ENCODE assay signal across 21 mouse cellular contexts in genomic region chr1:33960439-33960838, GRCm38 (mm10). TPM values are rescaled to one million over a fixed set of nuclear protein-coding genes. Genes with fewer than 3 reads are reported as not detected.
"Had no signal": no experiment of that assay in that cellular context is flagged by ENCODE, and none has a peak within 500 bp of the region (broad histone marks: within the 10 kb centered on the region; RNA-seq: fewer than 3 reads in every experiment).

No protein-coding gene starts in this region.

- ATAC-seq: midbrain, embryonic 15.5 days had no signal

- H3K36me3 ChIP-seq: limb, embryonic 10.5 days; limb, embryonic 13.5 days; liver, embryonic 13.5 days; lung, embryonic 15.5 days; midbrain, embryonic 12.5 days; midbrain, embryonic 15.5 days; neural tube, embryonic 12.5 days; neural tube, embryonic 15.5 days; stomach, embryonic 15.5 days had no signal

- H3K4me2 ChIP-seq: limb, embryonic 13.5 days; liver, embryonic 13.5 days; lung, embryonic 15.5 days; midbrain, embryonic 12.5 days; midbrain, embryonic 15.5 days; neural tube, embryonic 12.5 days; neural tube, embryonic 15.5 days; stomach, embryonic 15.5 days had no signal

- H3K27ac ChIP-seq: limb, embryonic 10.5 days; limb, embryonic 13.5 days; liver, embryonic 13.5 days; lung, embryonic 15.5 days; midbrain, embryonic 12.5 days; midbrain, embryonic 15.5 days; neural tube, embryonic 12.5 days; neural tube, embryonic 15.5 days; stomach, embryonic 15.5 days had no signal

- DNase-seq: kidney, adult 9 months; kidney, postnatal 14 days; kidney, postnatal 4 days; liver; liver, embryonic 13.5 days; lung, postnatal 10 days; lung, postnatal 36 days; right cerebral cortex, adult 18-20 months; right cerebral cortex, postnatal 14 days; right cerebral cortex, postnatal 4 days; spleen, adult 18-20 months; thymus, postnatal 25 days had no signal

- H3K27me3 ChIP-seq: limb, embryonic 13.5 days; liver, embryonic 13.5 days; lung, embryonic 15.5 days; midbrain, embryonic 12.5 days; midbrain, embryonic 15.5 days; neural tube, embryonic 12.5 days; neural tube, embryonic 15.5 days; stomach, embryonic 15.5 days had no signal

- H3K4me1 ChIP-seq: limb, embryonic 10.5 days; limb, embryonic 13.5 days; liver, embryonic 13.5 days; lung, embryonic 15.5 days; midbrain, embryonic 12.5 days; midbrain, embryonic 15.5 days; neural tube, embryonic 12.5 days; neural tube, embryonic 15.5 days; stomach, embryonic 15.5 days had no signal

- H3K4me3 ChIP-seq: limb, embryonic 10.5 days; limb, embryonic 13.5 days; liver, embryonic 13.5 days; lung, embryonic 15.5 days; midbrain, embryonic 12.5 days; midbrain, embryonic 15.5 days; neural tube, embryonic 12.5 days; neural tube, embryonic 15.5 days; stomach, embryonic 15.5 days had no signal

- H3K9ac ChIP-seq: limb, embryonic 13.5 days; liver, embryonic 13.5 days; lung, embryonic 15.5 days; midbrain, embryonic 12.5 days; midbrain, embryonic 15.5 days; neural tube, embryonic 12.5 days; neural tube, embryonic 15.5 days; stomach, embryonic 15.5 days had no signal

- H3K9me3 ChIP-seq: limb, embryonic 10.5 days; limb, embryonic 13.5 days; liver, embryonic 13.5 days; lung, embryonic 15.5 days; midbrain, embryonic 12.5 days; midbrain, embryonic 15.5 days; neural tube, embryonic 12.5 days; stomach, embryonic 15.5 days had no signal

RNA-seq across cellular contexts. Expression of gene Bend6, which starts 52.8 kb away (rescaled TPM):
- total RNA-seq: megakaryocyte progenitor cell, adult 5-6 weeks had no signal
